Mouse (Mus musculus) brain, embryonic 14.5 days (tissue): ENCODE results near the gene Klf5.

ENCODE experiments used
- CTCF ChIP-seq: fragments of 200-500 bp; IDR thresholded peaks from 2 replicates; pipeline ENCODE4 v1.5.1; 2012; ENCODE audit warnings: inconsistent platforms, mild to moderate bottlenecking, moderate library complexity, borderline replicate concordance; ENCODE audit not compliant: insufficient read depth, insufficient read length; ENCODE audit errors: extremely low read depth
- POLR2A ChIP-seq: fragments of 200-500 bp; IDR thresholded peaks from 2 replicates; pipeline ENCODE4 v1.6.1; 2012; ENCODE audit warnings: mild to moderate bottlenecking, inconsistent platforms, borderline replicate concordance; ENCODE audit not compliant: poor library complexity, insufficient read depth, insufficient read length, severe bottlenecking; ENCODE audit errors: extremely low read depth

GRCm38 (mm10) chr14:99364007-99364784 is 65.7 kb downstream of the Klf5 start:
- TF ChIP-seq CTCF = no peak
- TF ChIP-seq POLR2A = no peak
